Mouse (Mus musculus): Measurements from ENCODE around the gene Pacs2. TPM values are rescaled to one million over a fixed set of nuclear protein-coding genes. Genes with fewer than 3 reads are reported as not detected.

Gene Pacs2
- polyA plus RNA-seq, 1 experiment from 2014 or later = 16.1 TPM

DNA sequence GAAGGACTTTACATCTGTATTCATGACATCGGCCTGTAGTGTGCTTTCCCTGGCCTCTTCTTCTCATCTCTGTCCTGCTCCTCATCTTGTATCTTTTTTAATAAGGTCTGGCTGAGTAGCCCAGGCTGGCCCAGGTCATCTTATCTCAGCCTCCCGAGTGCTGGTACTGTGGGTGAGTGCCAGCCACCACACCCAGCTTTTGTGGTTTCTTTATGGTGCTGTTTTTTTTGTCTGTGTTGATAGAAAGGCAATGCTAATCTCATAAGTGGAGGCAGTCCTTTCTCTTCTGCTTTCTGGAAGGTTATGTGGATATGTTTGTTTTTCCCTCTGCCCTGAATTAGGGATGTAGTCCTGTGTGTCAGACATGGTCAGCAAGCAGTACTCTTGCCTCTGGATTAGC, 28.2 kb downstream of the Pacs2 start:
- no peaks in the 10 kb centered on the region for H3K9me3 ChIP-seq (replicated peaks; ENCODE audit: control insufficient read depth, low read length)
- WGBS = 87% methylated on average over 2 of the region's 2 CpGs
- H3K4me3 ChIP-seq (ENCODE audit: low read depth, low read length) = no peak overlapping the region
- H3K27ac ChIP-seq (ENCODE audit: low read depth, low read length) = no peak overlapping the region
- H3K36me3 ChIP-seq (ENCODE audit: control insufficient read depth, insufficient read depth, low read length) = peaks cover 22% of the 10 kb centered on the region
- no peak overlapping the region for H3K9ac ChIP-seq (ENCODE audit: low read length)
- H3K4me1 ChIP-seq (ENCODE audit: control insufficient read depth, insufficient read depth, low read length) = peaks cover 3% of the 10 kb centered on the region; the same call in 1 of the 2 replicates
- ATAC-seq (no peak), DNase-seq (ENCODE audit: low spot score) (no peak)
- no peak overlapping the region for H3K4me2 ChIP-seq (ENCODE audit: low read length)
- no peaks in the 10 kb centered on the region for H3K27me3 ChIP-seq (replicated peaks; ENCODE audit: control insufficient read depth, insufficient read depth, low read length)

GRCm38 (mm10) chr12:113044916-113045677, 30.8 kb downstream of the Pacs2 start:
- ATAC-seq = no peak
- H3K4me2 ChIP-seq (ENCODE audit: low read length) = no peak overlapping the region
- no peaks in the 10 kb centered on the region for H3K27me3 ChIP-seq (replicated peaks; ENCODE audit: control insufficient read depth, insufficient read depth, low read length)
- H3K9me3 ChIP-seq (replicated peaks; ENCODE audit: control insufficient read depth, low read length) = no peaks in the 10 kb centered on the region
- peaks cover 47% of the 10 kb centered on the region for H3K36me3 ChIP-seq (ENCODE audit: control insufficient read depth, insufficient read depth, low read length)
- no peak overlapping the region for H3K9ac ChIP-seq (ENCODE audit: low read length)
- H3K27ac ChIP-seq (ENCODE audit: low read depth, low read length) = no peak overlapping the region
- H3K4me1 ChIP-seq (ENCODE audit: control insufficient read depth, insufficient read depth, low read length) = peaks cover 3% of the 10 kb centered on the region; the same call in 1 of the 2 replicates
- peak; percentile 14 for DNase-seq (ENCODE audit: low spot score)
- WGBS = 84% methylated on average over 3 of the region's 3 CpGs
- H3K4me3 ChIP-seq (ENCODE audit: low read depth, low read length) = no peak overlapping the region

- peaks cover 65% of the 10 kb centered on the region for H3K36me3 ChIP-seq (ENCODE audit: control insufficient read depth, insufficient read depth, low read length)
- WGBS = 93% methylated on average over 15 of the region's 15 CpGs
- DNase-seq (ENCODE audit: low spot score) = no peak
These were observed 32.6 kb downstream of the Pacs2 start for GRCm38 (mm10) chr12:113046861-113047260.

GRCm38 (mm10) chr12:113048103-113048502, 33.8 kb downstream of the Pacs2 start:
- H3K9ac ChIP-seq (ENCODE audit: low read length) = no peak overlapping the region
- 90% methylated on average over 5 of the region's 5 CpGs for WGBS
- DNase-seq (ENCODE audit: low spot score) = no peak

More at GRCm38 (mm10) chr12:113046861-113047260, 32.6 kb downstream of the Pacs2 start:
- Histone ChIP-seq H3K4me3 (ENCODE audit: low read depth, low read length) (no peak overlapping the region), H3K9me3 (replicated peaks; ENCODE audit: control insufficient read depth, low read length) (no peaks in the 10 kb centered on the region), H3K27me3 (replicated peaks; ENCODE audit: control insufficient read depth, insufficient read depth, low read length) (no peaks in the 10 kb centered on the region), H3K4me2 (ENCODE audit: low read length) (no peak overlapping the region), H3K4me1 (ENCODE audit: control insufficient read depth, insufficient read depth, low read length) (no peaks in the 10 kb centered on the region), H3K27ac (ENCODE audit: low read depth, low read length) (no peak overlapping the region), H3K9ac (ENCODE audit: low read length) (no peak overlapping the region)
- ATAC-seq = no peak

GRCm38 (mm10) chr12:113049836-113050235, 35.5 kb downstream of the Pacs2 start:
- no peak overlapping the region for H3K27ac ChIP-seq (ENCODE audit: low read depth, low read length)
- H3K4me2 ChIP-seq (ENCODE audit: low read length) = no peak overlapping the region
- H3K4me1 ChIP-seq (ENCODE audit: control insufficient read depth, insufficient read depth, low read length) = no peaks in the 10 kb centered on the region
- 98% methylated on average over 9 of the region's 9 CpGs for WGBS
- H3K4me3 ChIP-seq (ENCODE audit: low read depth, low read length) = no peak overlapping the region
- H3K27me3 ChIP-seq (replicated peaks; ENCODE audit: control insufficient read depth, insufficient read depth, low read length) = no peaks in the 10 kb centered on the region
- DNase-seq (ENCODE audit: low spot score) (no peak), ATAC-seq (no peak)
- no peak overlapping the region for H3K9ac ChIP-seq (ENCODE audit: low read length)
- H3K9me3 ChIP-seq (replicated peaks; ENCODE audit: control insufficient read depth, low read length) = no peaks in the 10 kb centered on the region
- H3K36me3 ChIP-seq (ENCODE audit: control insufficient read depth, insufficient read depth, low read length) = peaks cover 86% of the 10 kb centered on the region

More at GRCm38 (mm10) chr12:113048103-113048502, 33.8 kb downstream of the Pacs2 start:
- Histone ChIP-seq H3K36me3 (ENCODE audit: control insufficient read depth, insufficient read depth, low read length) (peaks cover 75% of the 10 kb centered on the region), H3K27me3 (replicated peaks; ENCODE audit: control insufficient read depth, insufficient read depth, low read length) (no peaks in the 10 kb centered on the region), H3K27ac (ENCODE audit: low read depth, low read length) (no peak overlapping the region), H3K4me3 (ENCODE audit: low read depth, low read length) (no peak overlapping the region), H3K4me2 (ENCODE audit: low read length) (no peak overlapping the region), H3K9me3 (replicated peaks; ENCODE audit: control insufficient read depth, low read length) (no peaks in the 10 kb centered on the region), H3K4me1 (ENCODE audit: control insufficient read depth, insufficient read depth, low read length) (no peaks in the 10 kb centered on the region)
- no peak for ATAC-seq

DNA sequence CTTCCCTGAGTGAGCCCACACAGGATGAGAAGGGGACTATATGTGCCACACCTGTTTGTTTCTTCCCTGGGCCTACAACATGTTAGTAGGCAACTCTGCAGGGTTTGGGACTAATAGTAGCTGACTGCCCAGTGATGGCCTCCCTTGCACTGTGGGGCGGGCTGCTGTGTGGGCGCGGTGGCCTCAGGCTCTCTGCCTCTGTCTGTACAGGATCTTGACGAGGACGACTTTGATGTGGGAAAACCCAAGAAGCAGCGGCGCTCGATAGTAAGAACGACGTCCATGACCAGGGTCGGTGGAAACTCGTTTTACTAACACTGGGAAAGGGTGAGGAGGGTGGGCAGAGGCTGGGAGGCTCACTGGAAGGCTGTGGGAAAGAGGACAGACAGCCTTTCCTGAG, 36.4 kb downstream of the Pacs2 start:
- no peak overlapping the region for H3K27ac ChIP-seq (ENCODE audit: low read depth, low read length)
- DNase-seq (ENCODE audit: low spot score) = no peak
- peaks cover 94% of the 10 kb centered on the region for H3K36me3 ChIP-seq (ENCODE audit: control insufficient read depth, insufficient read depth, low read length)
- no peaks in the 10 kb centered on the region for H3K27me3 ChIP-seq (replicated peaks; ENCODE audit: control insufficient read depth, insufficient read depth, low read length)
- no peak overlapping the region for H3K4me2 ChIP-seq (ENCODE audit: low read length)
- H3K9me3 ChIP-seq (replicated peaks; ENCODE audit: control insufficient read depth, low read length) = no peaks in the 10 kb centered on the region
- no peak overlapping the region for H3K9ac ChIP-seq (ENCODE audit: low read length)
- H3K4me3 ChIP-seq (ENCODE audit: low read depth, low read length) = no peak overlapping the region
- ATAC-seq = no peak
- no peaks in the 10 kb centered on the region for H3K4me1 ChIP-seq (ENCODE audit: control insufficient read depth, insufficient read depth, low read length)
- WGBS = 88% methylated on average over 12 of the region's 12 CpGs

- no peak for DNase-seq (ENCODE audit: low spot score)
- no peaks in the 10 kb centered on the region for H3K27me3 ChIP-seq (replicated peaks; ENCODE audit: control insufficient read depth, insufficient read depth, low read length)
- H3K27ac ChIP-seq (ENCODE audit: low read depth, low read length) = no peak overlapping the region
- no peaks in the 10 kb centered on the region for H3K4me1 ChIP-seq (ENCODE audit: control insufficient read depth, insufficient read depth, low read length)
- no peak for ATAC-seq
- peaks cover 94% of the 10 kb centered on the region for H3K36me3 ChIP-seq (ENCODE audit: control insufficient read depth, insufficient read depth, low read length)
- no peak overlapping the region for H3K4me2 ChIP-seq (ENCODE audit: low read length)
- 68% methylated on average over 9 of the region's 9 CpGs for WGBS
- no peak overlapping the region for H3K4me3 ChIP-seq (ENCODE audit: low read depth, low read length)
- no peaks in the 10 kb centered on the region for H3K9me3 ChIP-seq (replicated peaks; ENCODE audit: control insufficient read depth, low read length)
- H3K9ac ChIP-seq (ENCODE audit: low read length) = no peak overlapping the region
These were observed 37.5 kb downstream of the Pacs2 start for GRCm38 (mm10) chr12:113051628-113052403.

GRCm38 (mm10) chr12:113056089-113056488, 41.8 kb downstream of the Pacs2 start:
- Histone ChIP-seq H3K27me3 (replicated peaks; ENCODE audit: control insufficient read depth, insufficient read depth, low read length) (no peaks in the 10 kb centered on the region), H3K4me3 (ENCODE audit: low read depth, low read length) (no peak overlapping the region), H3K36me3 (ENCODE audit: control insufficient read depth, insufficient read depth, low read length) (peaks cover 92% of the 10 kb centered on the region), H3K9ac (ENCODE audit: low read length) (no peak overlapping the region), H3K4me2 (ENCODE audit: low read length) (no peak overlapping the region), H3K4me1 (ENCODE audit: control insufficient read depth, insufficient read depth, low read length) (no peaks in the 10 kb centered on the region), H3K9me3 (replicated peaks; ENCODE audit: control insufficient read depth, low read length) (no peaks in the 10 kb centered on the region), H3K27ac (ENCODE audit: low read depth, low read length) (no peak overlapping the region)
- WGBS = 93% methylated on average over 8 of the region's 8 CpGs
- DNase-seq (ENCODE audit: low spot score) = no peak
- ATAC-seq = no peak

GRCm38 (mm10) chr12:113060178-113060577, 45.9 kb downstream of the Pacs2 start:
- Histone ChIP-seq H3K27ac (ENCODE audit: low read depth, low read length) (no peak overlapping the region), H3K4me3 (ENCODE audit: low read depth, low read length) (no peak overlapping the region), H3K9ac (ENCODE audit: low read length) (no peak overlapping the region), H3K4me2 (ENCODE audit: low read length) (no peak overlapping the region), H3K9me3 (replicated peaks; ENCODE audit: control insufficient read depth, low read length) (no peaks in the 10 kb centered on the region), H3K27me3 (replicated peaks; ENCODE audit: control insufficient read depth, insufficient read depth, low read length) (no peaks in the 10 kb centered on the region), H3K36me3 (ENCODE audit: control insufficient read depth, insufficient read depth, low read length) (peaks cover 91% of the 10 kb centered on the region), H3K4me1 (ENCODE audit: control insufficient read depth, insufficient read depth, low read length) (no peaks in the 10 kb centered on the region)
- ATAC-seq (no peak), DNase-seq (ENCODE audit: low spot score) (no peak)
- 96% methylated on average over 5 of the region's 5 CpGs for WGBS

Measured in forebrain, embryonic 14.5 days (tissue).